Mouse (Mus musculus) neural tube, embryonic 11.5 days (tissue): Measurements from ENCODE around the gene Srgap3. TPM values are rescaled to one million over a fixed set of nuclear protein-coding genes. Genes with fewer than 3 reads are reported as not detected.

ENCODE experiments used
- ATAC-seq: fragments of 200-750 bp; cut with Nextera tagmentation; 2 replicates; pipeline ENCODE4 v1.8.0; 2017; ENCODE audit warnings: moderate number of reproducible peaks, mild to moderate bottlenecking, moderate TSS enrichment, moderate library complexity; ENCODE audit not compliant: insufficient read depth, low FRiP score, low TSS enrichment
- DNase-seq: peaks from one replicate; pipeline ENCODE4 v3.0.0-alpha.2; 2015; ENCODE audit warnings: low spot score
- H3K27ac ChIP-seq: fragments of 300-500 bp; sonication (generic); 2 replicates; pipeline ENCODE4 v1.5.1; 2014; ENCODE audit warnings: low read depth, mild to moderate bottlenecking, low read length
- H3K27me3 ChIP-seq: fragments of 300-500 bp; sonication (generic); 2 replicates; pipeline ENCODE4 v1.6.1; 2014; ENCODE audit warnings: mild to moderate bottlenecking, low read length, mixed read lengths; ENCODE audit not compliant: control insufficient read depth, insufficient read depth
- H3K36me3 ChIP-seq: fragments of 300-500 bp; sonication (generic); 2 replicates; pipeline ENCODE4 v1.6.1; 2014; ENCODE audit warnings: mild to moderate bottlenecking, low read length, moderate library complexity, mixed read lengths; ENCODE audit not compliant: control insufficient read depth, insufficient read depth
- H3K4me1 ChIP-seq: fragments of 300-500 bp; sonication (generic); 2 replicates; pipeline ENCODE4 v1.6.1; 2014; ENCODE audit warnings: low read length, mixed read lengths; ENCODE audit not compliant: control insufficient read depth, insufficient read depth
- H3K4me2 ChIP-seq: fragments of 300-500 bp; sonication (generic); 2 replicates; pipeline ENCODE4 v1.6.1; 2014; ENCODE audit warnings: low read depth, mild to moderate bottlenecking, moderate library complexity
- H3K4me3 ChIP-seq: fragments of 300-500 bp; sonication (generic); 2 replicates; pipeline ENCODE4 v1.5.1; 2014; ENCODE audit warnings: low read depth, low read length
- H3K9ac ChIP-seq: fragments of 300-500 bp; sonication (generic); 2 replicates; pipeline ENCODE4 v1.6.1; 2014; ENCODE audit warnings: mild to moderate bottlenecking, low read length
- H3K9me3 ChIP-seq: fragments of 300-500 bp; sonication (generic); 2 replicates; pipeline ENCODE4 v1.6.1; 2016; ENCODE audit warnings: low read length; ENCODE audit not compliant: control insufficient read depth
- WGBS: fragments of 180-500 bp; shearing (Covaris S2); extraction: QIAGEN DNeasy Blood & Tissue Kit; methylation state at CpG from one replicate; pipeline ENCODE4 v1.1.7; 2014; 5-methylcytosine and 5-hydroxymethylcytosine counted together
- polyA plus RNA-seq: library from polyadenylated mRNA; unstranded; fragments of >200 nt; fragmentation: Nextera tagmentation; extraction: Ambion mirVana; gene quantifications from 2 replicates; pipeline ENCODE4 v1.2.1, GENCODE M21; 2014

Srgap3 gene
- polyA plus RNA-seq, 1 experiment from 2014 or later: 37.4 TPM

DNA sequence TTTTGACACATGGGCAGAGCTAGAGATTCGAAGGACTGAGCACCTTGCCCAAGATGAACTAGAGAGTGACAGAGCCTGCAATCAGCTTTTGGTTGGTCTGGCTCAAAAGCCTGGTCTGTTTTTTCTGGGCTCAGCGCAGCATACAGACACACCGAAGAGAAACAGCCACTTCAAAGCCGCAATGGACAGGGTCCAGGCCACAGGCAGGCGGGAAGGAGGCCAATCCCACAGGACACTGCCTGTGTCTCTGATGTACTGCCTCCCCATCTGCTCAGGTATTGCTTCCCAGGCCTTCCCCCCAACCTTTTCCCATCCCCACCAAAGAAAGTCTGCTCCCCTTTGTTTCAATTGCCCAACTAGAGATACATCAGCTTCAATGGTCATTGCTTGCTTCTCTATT lies 148.7 kb downstream of the Srgap3 start:
- no peak overlapping the region for H3K27ac ChIP-seq
- no peaks in the 10 kb centered on the region for H3K4me1 ChIP-seq
- no peaks in the 10 kb centered on the region for H3K27me3 ChIP-seq
- H3K9ac ChIP-seq: no peak overlapping the region
- H3K9me3 ChIP-seq: no peaks in the 10 kb centered on the region
- 86% methylated on average over 5 of the region's 5 CpGs for WGBS
- ATAC-seq (no peak), DNase-seq (no peak)
- H3K4me2 ChIP-seq: no peak overlapping the region
- H3K36me3 ChIP-seq: no peaks in the 10 kb centered on the region
- H3K4me3 ChIP-seq: no peak overlapping the region

DNA sequence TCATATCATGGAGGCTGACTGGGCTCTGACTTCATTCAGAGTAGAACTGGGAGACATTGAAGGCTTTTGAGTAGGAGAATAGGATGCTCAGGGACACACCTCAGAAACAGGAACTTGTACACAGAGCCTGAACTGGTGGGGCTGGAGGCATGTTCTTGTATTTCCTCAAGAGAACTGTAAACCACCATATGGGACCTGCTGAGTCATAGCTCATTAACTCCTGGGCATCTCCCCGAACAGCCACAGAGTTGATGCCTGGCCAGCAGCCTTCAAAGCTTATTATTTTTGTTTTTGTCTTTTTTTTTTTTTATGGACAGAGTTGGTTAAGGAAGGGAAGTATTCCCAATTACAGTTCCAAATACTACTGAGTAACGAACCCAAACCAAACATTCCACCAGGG lies 150.5 kb downstream of the Srgap3 start:
- Histone ChIP-seq H3K27ac (no peak overlapping the region), H3K36me3 (no peaks in the 10 kb centered on the region), H3K9ac (no peak overlapping the region), H3K4me1 (no peaks in the 10 kb centered on the region), H3K9me3 (no peaks in the 10 kb centered on the region), H3K4me2 (no peak overlapping the region), H3K4me3 (no peak overlapping the region), H3K27me3 (no peaks in the 10 kb centered on the region)
- DNase-seq: no peak
- WGBS: 79% methylated on average over 2 of the region's 2 CpGs
- ATAC-seq: no peak

- H3K4me3 ChIP-seq: no peak overlapping the region
- no peaks in the 10 kb centered on the region for H3K9me3 ChIP-seq
- no peak overlapping the region for H3K4me2 ChIP-seq
- no peak for DNase-seq
- WGBS: 91% methylated on average over 5 of the region's 5 CpGs
- no peaks in the 10 kb centered on the region for H3K36me3 ChIP-seq
- no peak for ATAC-seq
- H3K27ac ChIP-seq: no peak overlapping the region
- no peaks in the 10 kb centered on the region for H3K27me3 ChIP-seq
- no peak overlapping the region for H3K9ac ChIP-seq
- H3K4me1 ChIP-seq: no peaks in the 10 kb centered on the region
Measured at GRCm38 (mm10) chr6:112793887-112794286, 153.2 kb downstream of the Srgap3 start.

DNA sequence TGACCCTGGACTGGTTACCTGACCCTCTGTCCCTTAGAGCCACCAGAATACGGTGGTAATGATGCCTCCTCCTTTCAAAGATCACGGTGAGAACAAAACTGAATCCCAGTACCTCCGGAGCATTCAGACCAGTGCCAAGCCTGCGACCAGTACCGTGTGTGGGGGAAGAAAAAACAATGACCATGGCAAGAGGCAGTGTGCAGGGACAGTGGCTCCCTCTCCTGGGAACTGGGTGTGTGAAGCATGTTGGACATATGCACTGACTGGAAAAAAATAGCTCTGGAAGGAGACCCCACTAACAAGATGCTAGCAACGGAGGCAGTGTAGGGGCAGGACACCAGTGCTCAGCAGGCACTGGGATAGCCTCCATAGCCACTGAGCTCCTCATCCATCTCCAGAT lies 157.2 kb downstream of the Srgap3 start:
- no peaks in the 10 kb centered on the region for H3K9me3 ChIP-seq
- no peak overlapping the region for H3K4me2 ChIP-seq
- no peaks in the 10 kb centered on the region for H3K4me1 ChIP-seq
- no peak overlapping the region for H3K9ac ChIP-seq
- WGBS: 67% methylated on average over 6 of the region's 6 CpGs
- H3K36me3 ChIP-seq: no peaks in the 10 kb centered on the region
- H3K4me3 ChIP-seq: no peak overlapping the region
- H3K27me3 ChIP-seq: no peaks in the 10 kb centered on the region
- ATAC-seq: no peak
- H3K27ac ChIP-seq: no peak overlapping the region
- no peak for DNase-seq

- 37% methylated on average over 10 of the region's 10 CpGs for WGBS
- H3K27ac ChIP-seq: no peak overlapping the region
- no peaks in the 10 kb centered on the region for H3K27me3 ChIP-seq
- H3K4me1 ChIP-seq: no peaks in the 10 kb centered on the region
- H3K4me2 ChIP-seq: no peak overlapping the region
- H3K4me3 ChIP-seq: no peak overlapping the region
- H3K9ac ChIP-seq: no peak overlapping the region
- ATAC-seq (no peak), DNase-seq (no peak)
- H3K9me3 ChIP-seq: no peaks in the 10 kb centered on the region
- no peaks in the 10 kb centered on the region for H3K36me3 ChIP-seq
Measured at GRCm38 (mm10) chr6:112788617-112789016, 158.4 kb downstream of the Srgap3 start.

DNA sequence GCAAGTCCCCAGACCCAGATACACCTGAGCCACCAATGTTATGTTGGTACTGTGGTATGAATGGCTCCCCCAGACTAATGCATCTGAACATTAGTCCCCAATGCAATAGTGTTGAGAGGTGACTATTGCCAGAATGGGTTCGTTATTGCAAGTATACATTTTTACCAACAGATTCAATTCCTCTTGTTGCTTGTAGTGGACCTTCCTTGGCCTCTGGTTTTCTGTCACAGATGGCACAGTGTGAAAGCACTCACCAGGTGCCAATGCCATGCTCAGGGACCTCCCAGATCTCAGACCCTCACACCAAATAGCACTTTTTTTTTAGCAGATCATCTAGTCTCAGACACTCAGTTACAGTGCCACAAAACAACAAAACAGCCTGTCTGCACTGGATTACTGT lies 158.9 kb downstream of the Srgap3 start:
- Histone ChIP-seq H3K36me3 (no peaks in the 10 kb centered on the region), H3K4me3 (no peak overlapping the region), H3K9ac (no peak overlapping the region), H3K9me3 (no peaks in the 10 kb centered on the region), H3K27ac (no peak overlapping the region), H3K4me2 (no peak overlapping the region), H3K27me3 (no peaks in the 10 kb centered on the region), H3K4me1 (no peaks in the 10 kb centered on the region)
- ATAC-seq: no peak
- no peak for DNase-seq
- 76% methylated on average over 1 of the region's 1 CpGs for WGBS

DNA sequence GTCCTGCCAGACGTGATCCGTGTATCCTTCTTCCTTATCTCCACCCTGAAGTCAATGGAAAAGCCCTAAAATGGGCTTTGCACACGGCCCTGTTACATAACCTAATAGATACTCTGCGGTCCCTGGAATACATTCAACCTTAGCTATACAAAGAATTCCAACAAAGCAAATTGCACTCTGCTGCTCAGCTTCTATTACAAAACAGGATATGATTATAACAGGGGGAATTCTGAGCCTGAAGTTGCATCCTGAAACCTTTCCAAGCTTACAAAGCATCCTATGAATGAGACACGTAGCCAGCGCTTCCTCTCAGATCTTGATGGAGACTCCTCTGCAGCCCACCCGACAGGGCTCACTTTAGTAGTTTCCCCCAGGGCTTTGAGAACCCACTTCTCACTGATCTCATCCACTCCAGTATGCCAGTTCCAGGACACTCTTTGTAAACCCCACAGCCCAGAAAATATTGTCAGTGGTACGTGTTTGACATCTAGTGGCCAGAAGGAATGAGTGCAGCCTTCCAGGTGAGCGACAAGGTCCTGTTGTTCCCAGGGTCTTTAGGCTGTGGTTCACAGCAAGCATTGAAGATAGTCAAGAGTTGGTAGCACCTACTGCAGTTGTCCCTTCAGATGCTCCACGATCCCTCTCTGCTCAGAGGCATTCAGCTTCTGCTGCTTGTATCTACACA lies 165.5 kb downstream of the Srgap3 start:
- no peak overlapping the region for H3K4me2 ChIP-seq
- H3K9ac ChIP-seq: no peak overlapping the region
- no peaks in the 10 kb centered on the region for H3K9me3 ChIP-seq
- ATAC-seq: no peak
- H3K36me3 ChIP-seq: peaks cover 3% of the 10 kb centered on the region
- no peaks in the 10 kb centered on the region for H3K27me3 ChIP-seq
- DNase-seq: no peak
- H3K27ac ChIP-seq: no peak overlapping the region
- WGBS: 82% methylated on average over 10 of the region's 10 CpGs
- H3K4me3 ChIP-seq: no peak overlapping the region
- no peaks in the 10 kb centered on the region for H3K4me1 ChIP-seq

GRCm38 (mm10) chr6:112778211-112778610 lies 168.9 kb downstream of the Srgap3 start:
- ATAC-seq (no peak), DNase-seq (no peak)
- no peaks in the 10 kb centered on the region for H3K9me3 ChIP-seq
- no peaks in the 10 kb centered on the region for H3K27me3 ChIP-seq
- no peak overlapping the region for H3K27ac ChIP-seq
- no peak overlapping the region for H3K9ac ChIP-seq
- H3K4me1 ChIP-seq: no peaks in the 10 kb centered on the region
- H3K36me3 ChIP-seq: peaks cover 7% of the 10 kb centered on the region
- no peak overlapping the region for H3K4me2 ChIP-seq
- H3K4me3 ChIP-seq: no peak overlapping the region
- WGBS: 99% methylated on average over 3 of the region's 3 CpGs

DNA sequence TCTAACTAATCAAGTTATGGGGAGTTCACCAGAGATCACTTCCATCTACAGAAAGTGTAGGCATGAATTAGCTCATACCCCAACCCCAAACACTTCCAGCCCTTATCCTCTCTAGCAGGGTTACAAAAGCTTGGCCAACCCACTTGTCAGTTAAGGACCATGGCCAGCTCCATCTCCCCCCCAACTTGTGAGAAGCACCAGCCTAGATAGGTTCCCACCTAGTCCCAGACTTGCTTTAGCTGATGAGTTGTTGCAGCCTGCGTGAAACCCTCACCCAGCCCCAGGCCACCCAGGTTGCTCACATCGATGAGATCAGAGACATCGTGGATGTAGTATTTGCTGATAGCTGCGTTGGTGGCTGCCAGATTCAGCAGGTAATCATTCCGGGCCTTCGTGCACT lies 170.3 kb downstream of the Srgap3 start:
- 87% methylated on average over 6 of the region's 6 CpGs for WGBS
- H3K4me1 ChIP-seq: no peaks in the 10 kb centered on the region
- DNase-seq: no peak
- H3K27ac ChIP-seq: no peak overlapping the region
- H3K4me3 ChIP-seq: no peak overlapping the region
- H3K27me3 ChIP-seq: no peaks in the 10 kb centered on the region
- no peak for ATAC-seq
- H3K9me3 ChIP-seq: no peaks in the 10 kb centered on the region
- H3K9ac ChIP-seq: no peak overlapping the region
- H3K36me3 ChIP-seq: peaks cover 7% of the 10 kb centered on the region
- no peak overlapping the region for H3K4me2 ChIP-seq
